In genomic region chr6:108336506-108336905, GRCm38 (mm10) we compare ENCODE assay signal across 19 mouse cellular contexts.
DNase-seq lines count a peak whose midpoint lies in the region; TF ChIP-seq lines count a peak whose summit lies in the region.
"Had no signal": no experiment of that assay in that cellular context is flagged by ENCODE, and none has a peak within 500 bp of the region (broad histone marks: within the 10 kb centered on the region; RNA-seq: fewer than 3 reads in every experiment).

No protein-coding gene starts in this region.

- H3K4me2 ChIP-seq in CH12.LX (ENCODE audit: insufficient read depth, low read depth, poor library complexity, severe bottlenecking), result peak overlapping the region; percentile 65
- H3K4me2 ChIP-seq: embryonic facial prominence, embryonic 12.5 days; forebrain, embryonic 13.5 days; forebrain, embryonic 15.5 days had no signal

- in situ Hi-C loops in CH12.LX (cut with MboI; ENCODE audit: low pct_ligation_motif_present, low pct_unique_long_range_greater_than_20kb, low sequenced_read_pairs), result no loop called here

- DNase-seq in layer of hippocampus, adult 2 months (ENCODE audit: low spot score in 2 of 2), result no peak
- no peak for DNase-seq in layer of hippocampus, adult 8-10 months (ENCODE audit: low spot score in 2 of 2)
- peak; percentile 41 for DNase-seq in CD4-positive helper T cell, adult 2 months (ENCODE audit: low read depth, low spot score)
- DNase-seq in CH12.LX (ENCODE audit: extremely low read depth), result peak; percentile 63
- DNase-seq in neural tube, embryonic 10.5 days (ENCODE audit: extremely low spot score, low spot score), result no peak
- DNase-seq in adrenal gland, adult 18-20 months (ENCODE audit: low spot score in 2 of 2), result no peak
- DNase-seq: adrenal gland, adult 8-10 months; adrenal gland, postnatal 14 days; adrenal gland, postnatal 36 days; cerebellum, adult 11-12 months; cerebellum, adult 2 months; cerebellum, adult 9-10 months; cerebellum, postnatal 10 days; cerebellum, postnatal 25 days had no signal

- dilution Hi-C loops in CH12.LX (cut with MboI; ENCODE audit: extremely low pct_ligation_motif_present, extremely low pct_unique_long_range_greater_than_20kb, low sequenced_read_pairs), result no loop called here

- peaks cover 25% of the 10 kb centered on the region for H3K79me2 ChIP-seq in CH12.LX (replicated peaks; ENCODE audit: control insufficient read depth, extremely low read depth, insufficient read depth, poor library complexity, severe bottlenecking)

- no peak for TF ChIP-seq RAD21 in CH12.LX (IDR thresholded peaks at IDR 0.05; ENCODE audit: low read depth, low read length)

- peak; percentile 83 for TF ChIP-seq EP300 in CH12.LX (IDR thresholded peaks at IDR 0.05; ENCODE audit: low read length)

- no peaks in the 10 kb centered on the region for H3K27me3 ChIP-seq in CH12.LX (replicated peaks)
- H3K27me3 ChIP-seq: embryonic facial prominence, embryonic 12.5 days; forebrain, embryonic 13.5 days; forebrain, embryonic 15.5 days had no signal

- H3K36me3 ChIP-seq in CH12.LX (replicated peaks in 1 of 2; ENCODE audit: control insufficient read depth in 1 of 2, insufficient read depth in 1 of 2, low read length in 1 of 2), result peaks cover 8 to 33% of the 10 kb centered on the region in 2 experiments
- H3K36me3 ChIP-seq: embryonic facial prominence, embryonic 12.5 days; forebrain, embryonic 15.5 days had no signal

- peak overlapping the region; percentile 34; the same call in 1 of the 2 replicates for H3K9ac ChIP-seq in CH12.LX (ENCODE audit: insufficient read depth, low read depth)
- H3K9ac ChIP-seq: embryonic facial prominence, embryonic 12.5 days; forebrain, embryonic 13.5 days; forebrain, embryonic 15.5 days; forebrain, postnatal 0 days had no signal

- H3K27ac ChIP-seq in layer of hippocampus, adult 2 months, result peak overlapping the region; percentile 77; the same call in 1 of the 2 replicates
- peak overlapping the region; percentile 62; the same call in 1 of the 2 replicates for H3K27ac ChIP-seq in CH12.LX (ENCODE audit: insufficient read depth, low read depth)
- H3K27ac ChIP-seq: embryonic facial prominence, embryonic 10.5 days; embryonic facial prominence, embryonic 12.5 days; forebrain, embryonic 13.5 days had no signal

- H3K4me3 ChIP-seq in layer of hippocampus, adult 2 months, result no peak overlapping the region
- H3K4me3 ChIP-seq in CH12.LX (replicated peaks in 1 of 3; ENCODE audit: low read depth in 2 of 3, low read length in 2 of 3, poor library complexity in 1 of 3), result peak overlapping the region in 1 of 3 experiments; percentile 33
- H3K4me3 ChIP-seq: embryonic facial prominence, embryonic 10.5 days; embryonic facial prominence, embryonic 12.5 days; forebrain, embryonic 13.5 days; forebrain, embryonic 15.5 days had no signal

- H3K4me1 ChIP-seq in CH12.LX (ENCODE audit: control insufficient read depth in 1 of 2, insufficient read depth in 2 of 2), result peaks cover 37 to 97% of the 10 kb centered on the region in 2 experiments
- H3K4me1 ChIP-seq: embryonic facial prominence, embryonic 10.5 days; embryonic facial prominence, embryonic 12.5 days had no signal

- TF ChIP-seq POLR2A in CH12.LX (IDR thresholded peaks at IDR 0.05; ENCODE audit: low read depth, low read length), result no peak

- H3K9me3 ChIP-seq in CH12.LX (replicated peaks; ENCODE audit: low read length), result no peaks in the 10 kb centered on the region
- H3K9me3 ChIP-seq: embryonic facial prominence, embryonic 10.5 days; embryonic facial prominence, embryonic 12.5 days; forebrain, embryonic 13.5 days; forebrain, embryonic 15.5 days had no signal

- TF ChIP-seq CTCF in layer of hippocampus, adult 2 months (conservative IDR thresholded peaks at IDR 0.05), result no peak
- TF ChIP-seq CTCF in CH12.LX (conservative IDR thresholded peaks at IDR 0.05 in 1 of 2, IDR thresholded peaks at IDR 0.05 in 1 of 2; ENCODE audit: low read depth in 2 of 2, low read length in 2 of 2), result no peak

TF ChIP-seq in CH12.LX, 34 proteins besides CTCF, POLR2A, EP300 and RAD21:
- TF ChIP-seq MAX (IDR thresholded peaks at IDR 0.05; ENCODE audit: low read length), result no peak
- TF ChIP-seq IRF4 (IDR thresholded peaks at IDR 0.05; ENCODE audit: low read depth, low read length), result peak; percentile 84
- TF ChIP-seq SMC3 (IDR thresholded peaks at IDR 0.05; ENCODE audit: low read depth, low read length), result no peak
- no peak for TF ChIP-seq USF2 (conservative IDR thresholded peaks at IDR 0.05; ENCODE audit: low read depth, low read length)
- 0 out of 2 replicates have a peak, but pooled peaks have one; percentile 22 for TF ChIP-seq TCF12 (IDR thresholded peaks at IDR 0.05; ENCODE audit: low read depth, low read length)
- peak; percentile 96 for TF ChIP-seq JUN (IDR thresholded peaks at IDR 0.05; ENCODE audit: insufficient read depth, low read depth, low read length)
- peak; percentile 88 for TF ChIP-seq JUND (conservative IDR thresholded peaks at IDR 0.05; ENCODE audit: low read depth, low read length)
- TF ChIP-seq KAT2A (IDR thresholded peaks at IDR 0.05; ENCODE audit: insufficient replicate concordance, low read length), result no peak
- no peak for TF ChIP-seq ZMIZ1 (IDR thresholded peaks at IDR 0.05; ENCODE audit: low read depth, low read length)
- TF ChIP-seq TBP (conservative IDR thresholded peaks at IDR 0.05; ENCODE audit: low read depth, low read length), result peak; percentile 37; the same call in 1 of the 2 replicates
- peak; percentile 88 for TF ChIP-seq BHLHE40 (IDR thresholded peaks at IDR 0.05; ENCODE audit: low read depth, low read length)
- no peak for TF ChIP-seq MAFK (IDR thresholded peaks at IDR 0.05; ENCODE audit: insufficient replicate concordance, low read length)
- TF ChIP-seq CHD2 (IDR thresholded peaks at IDR 0.05; ENCODE audit: low read length), result no peak
- TF ChIP-seq MYC (IDR thresholded peaks at IDR 0.05; ENCODE audit: low read depth, low read length), result no peak
- TF ChIP-seq ETS1 (conservative IDR thresholded peaks at IDR 0.05; ENCODE audit: low read depth, low read length), result peak; percentile 85
- TF ChIP-seq RCOR1 (conservative IDR thresholded peaks at IDR 0.05; ENCODE audit: low read depth, low read length), result no peak

Comparison
In these comparisons a context has a peak if more than half of its experiments do, and no peak if none do; other contexts are left out.
1. DNase-seq: peak in CD4-positive helper T cell, adult 2 months (single experiment) and CH12.LX (single experiment); none in layer of hippocampus, adult 2 months (0 of 2), layer of hippocampus, adult 8-10 months (0 of 2), neural tube, embryonic 10.5 days (single experiment) and adrenal gland, adult 18-20 months (0 of 2).